Mouse (Mus musculus): ENCODE measurements at regions not wholly inside any gene's neighbourhood (a gene's known extent, or its start where the extent isn't known, plus 50 kb on each side); places are given as distances from the start of the nearest gene placed in this dataset. TPM values are rescaled to one million over a fixed set of nuclear protein-coding genes. Genes with fewer than 3 reads are reported as not detected.

Small RNAs in the stretch of these regions (microRNA-seq; reads per million reads assigned to microRNA genes)
- gene Mir466f-4, result not detected
